Mouse (Mus musculus): ENCODE measurements around the gene Nop14. TPM values are rescaled to one million over a fixed set of nuclear protein-coding genes. Genes with fewer than 3 reads are reported as not detected.
"Not testable (repeated sequence)": the region's sequence is repeated elsewhere in the genome, so short reads cannot be mapped to it uniquely, and the experiment has no call there.

Gene Nop14
- polyA plus RNA-seq, 1 experiment from 2014 or later, result 27.1 TPM

DNA sequence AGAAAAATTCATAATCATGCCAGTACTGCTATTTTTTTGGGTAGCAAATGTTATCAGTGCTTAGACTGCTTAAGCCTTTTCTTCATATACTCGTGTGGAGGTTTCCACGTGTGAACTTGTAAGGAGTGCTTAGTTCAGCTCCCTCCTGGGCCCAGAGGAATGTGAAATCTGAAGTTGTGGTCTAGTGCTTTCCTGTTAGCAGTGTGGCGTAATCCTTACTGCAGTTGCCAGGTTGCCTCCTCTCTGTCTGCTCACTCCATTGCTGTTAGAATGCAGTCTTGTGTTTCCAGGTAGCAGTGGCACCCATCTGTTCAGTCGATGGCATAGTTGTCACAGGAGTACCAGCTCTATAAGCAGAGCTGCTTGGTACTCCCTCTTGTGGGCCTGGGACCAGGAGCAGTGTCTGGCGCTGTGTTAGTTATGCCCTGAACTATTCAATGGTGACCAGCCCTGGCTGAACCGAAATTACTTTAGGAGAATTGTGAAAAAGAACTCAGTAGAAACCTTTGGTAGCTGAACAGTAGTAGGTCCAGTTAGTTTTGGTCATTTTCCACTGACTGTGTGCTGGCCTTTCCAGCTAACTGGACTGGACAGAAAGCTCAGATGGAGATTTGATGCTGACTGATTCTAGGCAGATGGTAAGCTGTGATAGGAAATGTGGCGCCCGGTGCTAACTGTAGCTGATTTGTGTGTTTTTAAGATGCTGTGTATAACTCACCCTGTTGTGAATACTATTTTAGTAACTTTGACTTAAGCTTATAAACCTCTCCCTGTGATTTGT, 52.7 kb downstream of the Nop14 start:
- WGBS, result 83% methylated on average over 8 of the region's 8 CpGs

DNA sequence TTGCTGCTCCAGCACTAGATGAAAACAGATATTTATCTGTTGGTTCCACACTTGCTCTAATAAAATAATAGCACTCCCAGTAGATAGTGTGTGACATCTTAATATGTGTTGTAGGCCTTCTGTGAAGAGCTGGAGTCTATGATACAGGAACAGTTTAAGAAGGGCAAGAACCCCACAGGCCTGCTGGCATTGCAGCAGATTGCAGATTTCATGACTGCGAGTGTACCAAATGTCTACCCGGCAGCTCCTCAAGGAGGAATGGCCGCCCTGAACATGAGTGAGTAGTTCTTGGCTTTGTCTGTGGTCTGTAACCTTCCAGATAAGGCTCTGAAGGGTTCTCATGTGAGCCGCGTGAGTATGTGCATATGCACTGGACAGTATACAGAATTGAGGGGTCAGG, 55.4 kb downstream of the Nop14 start:
- Histone ChIP-seq H3K4me1 (ENCODE audit: control insufficient read depth, insufficient read depth, low read length) (no peaks in the 10 kb centered on the region), H3K36me3 (ENCODE audit: control insufficient read depth, insufficient read depth, low read length) (peaks cover 37% of the 10 kb centered on the region), H3K4me3 (ENCODE audit: low read depth, low read length) (no peak overlapping the region), H3K9me3 (ENCODE audit: control insufficient read depth, low read depth, low read length) (no peaks in the 10 kb centered on the region), H3K27ac (ENCODE audit: low read length) (no peak overlapping the region), H3K27me3 (ENCODE audit: control insufficient read depth, insufficient read depth, low read length) (no peaks in the 10 kb centered on the region), H3K4me2 (replicated peaks; ENCODE audit: low read depth, low read length) (no peak overlapping the region), H3K9ac (replicated peaks; ENCODE audit: low read depth, low read length) (no peak overlapping the region)
- no peak for ATAC-seq (ENCODE audit: insufficient number of reproducible peaks, insufficient read depth, low FRiP score, low read depth)
- 97% methylated on average over 5 of the region's 5 CpGs for WGBS

More for the DNA sequence above, 52.7 kb downstream of the Nop14 start:
- Histone ChIP-seq H3K27ac (ENCODE audit: low read length) (no peak overlapping the region), H3K27me3 (ENCODE audit: control insufficient read depth, insufficient read depth, low read length) (no peaks in the 10 kb centered on the region), H3K9me3 (ENCODE audit: control insufficient read depth, low read depth, low read length) (no peaks in the 10 kb centered on the region), H3K4me2 (replicated peaks; ENCODE audit: low read depth, low read length) (no peak overlapping the region), H3K9ac (replicated peaks; ENCODE audit: low read depth, low read length) (no peak overlapping the region), H3K4me3 (ENCODE audit: low read depth, low read length) (no peak overlapping the region), H3K36me3 (ENCODE audit: control insufficient read depth, insufficient read depth, low read length) (peaks cover 46% of the 10 kb centered on the region), H3K4me1 (ENCODE audit: control insufficient read depth, insufficient read depth, low read length) (no peaks in the 10 kb centered on the region)
- ATAC-seq (ENCODE audit: insufficient number of reproducible peaks, insufficient read depth, low FRiP score, low read depth), result no peak

DNA sequence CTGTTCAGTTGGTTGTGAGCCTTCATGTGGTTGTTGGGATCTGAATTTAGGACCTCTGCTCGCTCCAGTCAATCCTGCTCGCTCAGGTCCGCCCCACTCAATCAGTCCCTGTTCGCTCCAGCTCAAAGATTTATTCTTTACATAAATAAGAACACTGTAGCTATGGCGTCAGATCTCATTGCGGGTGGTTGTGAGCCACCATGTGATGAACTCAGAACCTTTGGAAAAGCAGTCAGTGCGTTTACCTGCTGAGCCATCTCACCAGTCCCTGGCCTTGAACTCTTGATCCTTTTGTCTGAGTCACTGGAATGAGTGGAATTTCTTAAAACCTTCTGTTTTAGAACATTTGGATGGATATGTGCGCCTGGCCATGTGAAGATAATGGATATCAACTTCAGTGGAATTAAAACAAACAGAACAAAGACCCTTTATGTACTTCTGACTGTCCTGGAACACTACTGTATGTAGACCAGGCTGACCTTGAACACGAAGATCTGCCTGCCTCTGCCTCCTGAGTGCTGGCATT, 66.7 kb downstream of the Nop14 start:
- no peak overlapping the region for H3K9ac ChIP-seq (replicated peaks; ENCODE audit: low read depth, low read length)
- no peak overlapping the region for H3K4me3 ChIP-seq (ENCODE audit: low read depth, low read length)
- H3K27me3 ChIP-seq (ENCODE audit: control insufficient read depth, insufficient read depth, low read length), result no peaks in the 10 kb centered on the region
- H3K4me1 ChIP-seq (ENCODE audit: control insufficient read depth, insufficient read depth, low read length), result 0 out of 2 replicates have a peak, but pooled peaks cover 9% of the 10 kb centered on the region
- no peak overlapping the region for H3K4me2 ChIP-seq (replicated peaks; ENCODE audit: low read depth, low read length)
- no peaks in the 10 kb centered on the region for H3K9me3 ChIP-seq (ENCODE audit: control insufficient read depth, low read depth, low read length)
- H3K36me3 ChIP-seq (ENCODE audit: control insufficient read depth, insufficient read depth, low read length), result peaks cover 6% of the 10 kb centered on the region; the same call in 1 of the 2 replicates
- ATAC-seq (ENCODE audit: insufficient number of reproducible peaks, insufficient read depth, low FRiP score, low read depth), result no peak
- 94% methylated on average over 9 of the region's 9 CpGs for WGBS
- H3K27ac ChIP-seq (ENCODE audit: low read length), result no peak overlapping the region

- ATAC-seq (ENCODE audit: insufficient number of reproducible peaks, insufficient read depth, low FRiP score, low read depth), result no peak
- Histone ChIP-seq H3K36me3 (ENCODE audit: control insufficient read depth, insufficient read depth, low read length) (no peaks in the 10 kb centered on the region), H3K9ac (replicated peaks; ENCODE audit: low read depth, low read length) (no peak overlapping the region), H3K4me3 (ENCODE audit: low read depth, low read length) (no peak overlapping the region), H3K4me1 (ENCODE audit: control insufficient read depth, insufficient read depth, low read length) (0 out of 2 replicates have a peak, but pooled peaks cover 9% of the 10 kb centered on the region), H3K27me3 (ENCODE audit: control insufficient read depth, insufficient read depth, low read length) (no peaks in the 10 kb centered on the region), H3K27ac (ENCODE audit: low read length) (no peak overlapping the region), H3K9me3 (ENCODE audit: control insufficient read depth, low read depth, low read length) (no peaks in the 10 kb centered on the region), H3K4me2 (replicated peaks; ENCODE audit: low read depth, low read length) (no peak overlapping the region)
- 98% methylated on average over 6 of the region's 6 CpGs for WGBS
Measured at GRCm38 (mm10) chr5:34592666-34593065, 67.3 kb downstream of the Nop14 start.

- not testable (repeated sequence) for H3K36me3 ChIP-seq (ENCODE audit: control insufficient read depth, insufficient read depth, low read length); H3K9me3 ChIP-seq (ENCODE audit: control insufficient read depth, low read depth, low read length); ATAC-seq (ENCODE audit: insufficient number of reproducible peaks, insufficient read depth, low FRiP score, low read depth); H3K4me2 ChIP-seq (replicated peaks; ENCODE audit: low read depth, low read length); H3K27ac ChIP-seq (ENCODE audit: low read length); H3K27me3 ChIP-seq (ENCODE audit: control insufficient read depth, insufficient read depth, low read length); H3K4me3 ChIP-seq (ENCODE audit: low read depth, low read length); H3K9ac ChIP-seq (replicated peaks; ENCODE audit: low read depth, low read length); H3K4me1 ChIP-seq (ENCODE audit: control insufficient read depth, insufficient read depth, low read length)
- 91% methylated on average over 5 of the region's 5 CpGs for WGBS
Measured at GRCm38 (mm10) chr5:34592224-34592623, 67.7 kb downstream of the Nop14 start.

DNA sequence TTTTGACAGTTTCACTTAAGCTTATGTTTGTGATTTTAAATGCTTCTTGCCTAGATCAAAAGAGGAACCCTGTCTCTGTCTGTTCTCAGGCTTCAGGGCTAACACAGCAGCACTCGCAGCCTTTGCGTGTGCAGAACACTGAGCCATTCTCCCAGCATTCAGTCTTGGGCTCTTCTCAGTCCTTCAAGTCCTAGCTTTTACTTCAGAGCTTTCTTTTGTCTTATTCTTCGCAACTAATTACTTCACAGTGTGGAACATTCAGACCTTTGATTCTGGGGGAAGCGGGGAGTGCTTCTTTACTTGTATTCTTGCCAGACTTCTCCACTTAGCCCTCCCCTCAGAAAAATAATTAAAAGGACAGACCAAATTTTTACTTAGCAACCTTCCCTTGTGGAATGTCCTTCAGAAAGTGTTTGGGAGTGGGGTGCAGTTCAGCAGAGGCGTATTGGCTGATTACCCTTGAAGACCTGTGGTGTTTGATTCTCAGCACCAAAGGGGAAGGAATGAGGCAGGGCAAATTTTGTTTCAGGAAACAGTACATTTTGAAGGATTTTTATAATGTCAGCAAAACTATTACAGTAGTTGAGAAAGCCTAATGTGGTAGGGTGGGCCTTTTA, 68.5 kb downstream of the Nop14 start:
- Histone ChIP-seq H3K4me2 (replicated peaks; ENCODE audit: low read depth, low read length) (no peak overlapping the region), H3K4me3 (ENCODE audit: low read depth, low read length) (no peak overlapping the region), H3K36me3 (ENCODE audit: control insufficient read depth, insufficient read depth, low read length) (no peaks in the 10 kb centered on the region), H3K4me1 (ENCODE audit: control insufficient read depth, insufficient read depth, low read length) (peaks cover 12% of the 10 kb centered on the region; the same call in 1 of the 2 replicates), H3K9me3 (ENCODE audit: control insufficient read depth, low read depth, low read length) (no peaks in the 10 kb centered on the region), H3K9ac (replicated peaks; ENCODE audit: low read depth, low read length) (no peak overlapping the region), H3K27ac (ENCODE audit: low read length) (no peak overlapping the region), H3K27me3 (ENCODE audit: control insufficient read depth, insufficient read depth, low read length) (no peaks in the 10 kb centered on the region)
- no peak for ATAC-seq (ENCODE audit: insufficient number of reproducible peaks, insufficient read depth, low FRiP score, low read depth)
- WGBS, result 72% methylated on average over 5 of the region's 5 CpGs

DNA sequence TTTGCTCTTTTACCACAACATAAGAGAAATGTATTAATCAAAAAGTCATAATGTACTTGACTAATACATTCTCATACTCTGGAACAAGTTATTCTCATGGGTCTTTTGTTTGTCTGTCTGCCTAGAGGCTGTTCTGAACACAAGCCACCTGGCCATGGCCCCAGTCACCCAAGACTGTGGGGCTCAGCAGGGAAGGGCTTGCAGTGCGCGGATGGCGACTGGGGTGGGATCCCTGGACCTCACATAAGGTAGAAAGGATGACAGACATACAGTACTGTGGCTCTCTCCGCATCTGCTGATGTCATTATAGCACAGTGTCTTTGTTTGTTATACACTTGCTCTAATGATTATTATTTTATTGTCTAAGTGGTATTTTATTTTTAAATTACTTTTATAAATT, 69.2 kb downstream of the Nop14 start:
- no peak for ATAC-seq (ENCODE audit: insufficient number of reproducible peaks, insufficient read depth, low FRiP score, low read depth)
- Histone ChIP-seq H3K9ac (replicated peaks; ENCODE audit: low read depth, low read length) (no peak overlapping the region), H3K27me3 (ENCODE audit: control insufficient read depth, insufficient read depth, low read length) (no peaks in the 10 kb centered on the region), H3K4me3 (ENCODE audit: low read depth, low read length) (no peak overlapping the region), H3K4me2 (replicated peaks; ENCODE audit: low read depth, low read length) (no peak overlapping the region), H3K4me1 (ENCODE audit: control insufficient read depth, insufficient read depth, low read length) (peaks cover 12% of the 10 kb centered on the region; the same call in 1 of the 2 replicates), H3K36me3 (ENCODE audit: control insufficient read depth, insufficient read depth, low read length) (no peaks in the 10 kb centered on the region), H3K27ac (ENCODE audit: low read length) (no peak overlapping the region), H3K9me3 (ENCODE audit: control insufficient read depth, low read depth, low read length) (no peaks in the 10 kb centered on the region)
- 58% methylated on average over 4 of the region's 4 CpGs for WGBS

DNA sequence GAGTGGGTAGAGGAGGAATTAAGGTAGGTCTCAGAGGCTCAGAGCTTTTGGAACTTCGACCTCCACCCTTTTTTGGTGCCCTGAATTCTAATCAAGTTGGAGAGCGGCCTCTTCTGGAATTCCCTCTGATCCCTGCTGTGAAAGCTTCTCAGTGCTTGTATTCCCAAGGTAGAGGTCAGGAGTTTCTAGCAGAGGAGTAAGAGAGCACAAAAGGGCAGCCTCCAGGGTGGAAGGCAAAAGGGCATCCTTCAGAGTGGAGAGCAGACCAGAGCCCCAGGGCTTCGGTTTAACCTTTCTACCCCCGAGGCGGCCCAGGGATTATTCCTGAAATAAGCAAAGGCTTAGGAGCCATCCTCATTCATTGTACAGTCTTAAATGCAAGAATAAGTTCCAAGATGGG, 69.9 kb downstream of the Nop14 start:
- H3K27me3 ChIP-seq (ENCODE audit: control insufficient read depth, insufficient read depth, low read length), result no peaks in the 10 kb centered on the region
- no peak overlapping the region for H3K27ac ChIP-seq (ENCODE audit: low read length)
- no peak for ATAC-seq (ENCODE audit: insufficient number of reproducible peaks, insufficient read depth, low FRiP score, low read depth)
- peaks cover 12% of the 10 kb centered on the region; the same call in 1 of the 2 replicates for H3K4me1 ChIP-seq (ENCODE audit: control insufficient read depth, insufficient read depth, low read length)
- 28% methylated on average over 5 of the region's 5 CpGs for WGBS
- no peak overlapping the region for H3K4me2 ChIP-seq (replicated peaks; ENCODE audit: low read depth, low read length)
- no peaks in the 10 kb centered on the region for H3K9me3 ChIP-seq (ENCODE audit: control insufficient read depth, low read depth, low read length)
- H3K4me3 ChIP-seq (ENCODE audit: low read depth, low read length), result no peak overlapping the region
- no peaks in the 10 kb centered on the region for H3K36me3 ChIP-seq (ENCODE audit: control insufficient read depth, insufficient read depth, low read length)
- H3K9ac ChIP-seq (replicated peaks; ENCODE audit: low read depth, low read length), result no peak overlapping the region
